Mouse (Mus musculus): ENCODE measurements around the gene Ajm1. TPM values are rescaled to one million over a fixed set of nuclear protein-coding genes. Genes with fewer than 3 reads are reported as not detected.

Ajm1 gene
- polyA plus RNA-seq (2017; shearing (Covaris generic)), result 1.1 TPM

GRCm38 (mm10) chr2:25581294-25581864 is at the start of gene Ajm1:
TSS of gene Ajm1 (minus strand) at chr2:25581757.

DNA sequence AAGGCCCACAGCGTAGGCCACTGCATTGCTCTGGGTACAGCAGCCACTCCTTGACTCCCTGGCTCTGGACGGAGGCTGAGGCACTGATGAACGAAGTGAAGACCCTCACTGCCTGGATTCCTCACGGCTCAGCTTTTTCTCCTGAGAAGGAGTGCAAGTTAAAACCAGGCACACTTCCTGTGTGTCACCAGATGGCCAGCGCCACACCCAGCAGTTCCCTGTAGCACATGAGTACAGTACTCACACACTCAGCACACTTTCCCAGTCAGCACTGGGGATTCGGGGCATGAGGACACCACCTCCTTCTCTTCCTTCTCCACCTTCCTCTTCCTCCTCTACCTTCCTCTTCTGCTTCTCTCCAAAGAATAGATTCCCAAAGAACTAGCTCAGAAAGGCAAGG is 46.3 kb upstream of the Ajm1 start, which contains the start of gene Fcna:
TSS of gene Fcna (minus strand) at position 220 of the 400 bp plus-strand sequence.

DNA sequence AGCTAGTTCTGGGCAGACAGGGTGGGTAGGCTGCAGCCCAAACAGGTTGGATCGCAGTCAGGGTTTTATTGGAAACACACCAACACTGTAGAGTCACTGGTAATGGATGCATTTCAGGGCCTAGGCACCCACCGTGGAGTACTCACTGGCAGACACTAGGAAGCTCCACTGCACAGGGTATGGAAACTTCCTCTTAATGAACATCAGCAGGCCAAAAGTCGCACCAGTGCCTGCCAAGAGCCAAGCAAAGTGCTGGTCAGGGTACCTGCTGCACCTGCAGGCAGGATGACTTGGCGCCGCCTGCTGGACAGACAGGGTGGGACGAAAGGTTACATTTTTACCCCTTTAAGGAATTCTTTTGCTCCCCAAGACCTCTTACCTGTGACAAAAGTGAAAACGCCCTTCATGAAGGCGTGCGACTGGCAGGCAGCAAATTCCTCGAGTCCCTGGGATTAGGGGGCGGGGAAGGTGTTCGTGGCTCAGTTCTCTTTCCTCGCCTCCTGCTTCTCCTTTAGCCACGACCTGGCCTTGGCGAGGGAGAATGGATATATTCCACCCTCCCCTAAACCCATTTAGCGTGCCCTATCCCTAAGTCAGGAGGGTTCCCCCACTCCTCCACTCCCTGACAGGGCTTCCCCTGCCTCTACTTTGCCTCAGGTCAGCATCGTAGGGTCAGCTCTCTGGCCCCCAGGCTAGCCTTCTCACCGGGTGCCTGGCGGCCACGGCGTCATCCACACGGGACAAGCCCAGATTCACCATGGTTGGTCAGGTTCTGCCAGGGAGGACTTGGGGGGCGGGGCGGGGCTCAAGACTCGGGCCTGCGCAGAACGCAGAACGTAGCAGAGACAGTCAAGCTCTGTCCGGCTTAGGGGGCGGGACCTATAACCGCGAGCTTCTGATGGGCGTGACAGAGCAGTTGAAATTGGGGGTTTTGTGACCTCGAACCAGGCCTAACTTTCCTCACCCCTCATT is 40.0 kb upstream of the Ajm1 start, which contains the start of gene Tmem141:
TSS of gene Tmem141 (minus strand) at position 777 of the 972 bp plus-strand sequence.

GRCm38 (mm10) chr2:25617578-25617977 is 36.0 kb upstream of the Ajm1 start, which contains the start of gene Ccdc183:
TSS of gene Ccdc183 (minus strand) at chr2:25617678.

GRCm38 (mm10) chr2:25607761-25608622 is 26.4 kb upstream of the Ajm1 start, which contains the start of gene Rabl6:
TSS of gene Rabl6 (minus strand) at chr2:25608521.

GRCm38 (mm10) chr2:25574579-25575431 is 6.8 kb downstream of the Ajm1 start, which contains the start of the genes Mamdc4 and Phpt1:
TSS of gene Mamdc4 (minus strand) at chr2:25574845.
TSS of gene Phpt1 (minus strand) at chr2:25575224.

GRCm38 (mm10) chr2:25557221-25557963 is 24.2 kb downstream of the Ajm1 start, which contains the start of gene Edf1:
TSS of gene Edf1 (plus strand) at chr2:25557847.

DNA sequence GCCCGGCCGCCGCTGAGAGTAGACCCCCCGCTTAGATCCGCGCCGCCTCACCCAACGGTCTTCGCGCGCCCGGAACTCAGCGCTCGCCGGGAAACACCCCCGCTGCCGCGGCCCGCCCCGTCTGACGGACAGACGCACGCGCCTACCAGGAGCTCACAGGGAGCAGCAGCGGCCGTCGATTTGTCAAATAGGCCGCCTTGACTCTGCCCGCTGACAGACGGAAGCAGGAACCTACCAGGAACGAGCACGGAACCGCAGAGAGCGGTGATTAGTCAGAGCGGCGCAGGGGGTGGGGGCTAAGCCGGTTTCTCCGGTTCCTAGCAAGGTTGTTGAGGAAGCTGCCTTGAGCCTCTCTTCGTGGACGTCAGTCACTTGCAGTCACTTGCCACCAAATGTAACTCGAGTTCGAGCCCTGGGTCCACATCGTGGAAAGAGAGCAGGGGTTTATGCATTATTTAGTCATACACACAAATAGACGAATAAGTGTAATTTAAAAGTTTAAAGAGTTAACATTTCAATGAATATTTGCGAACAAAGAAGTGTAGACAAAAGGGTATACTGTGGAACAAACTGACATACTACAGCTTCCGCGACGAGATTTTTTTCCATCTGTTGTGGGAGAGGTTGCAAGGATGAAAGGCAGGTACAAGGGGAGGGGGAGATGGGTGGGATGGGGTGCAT is 34.6 kb downstream of the Ajm1 start, which contains the start of gene Traf2:
TSS of gene Traf2 (minus strand) at position 130 of the 681 bp plus-strand sequence.

Other genes starting within 250 kb of the Ajm1 start
- gene Man1b1, start 249.4 kb downstream of the Ajm1 start, polyA plus RNA-seq (2017; shearing (Covaris generic)), result 25.5 TPM
- 12.7 TPM for gene Dpp7, start 225.4 kb downstream of the Ajm1 start, polyA plus RNA-seq (2017; shearing (Covaris generic))
- 23.4 TPM for gene Uap1l1, start 216.1 kb downstream of the Ajm1 start, polyA plus RNA-seq (2017; shearing (Covaris generic))
- not detected for gene Sapcd2, start 209.4 kb downstream of the Ajm1 start, polyA plus RNA-seq (2017; shearing (Covaris generic))
- not detected for gene Entpd2, start 185.9 kb downstream of the Ajm1 start, polyA plus RNA-seq (2017; shearing (Covaris generic))
- gene Npdc1, start 182.4 kb downstream of the Ajm1 start, polyA plus RNA-seq (2017; shearing (Covaris generic)), result 2.1 TPM
- 0.26 TPM for gene Fut7, start 158.5 kb downstream of the Ajm1 start, polyA plus RNA-seq (2017; shearing (Covaris generic))
- gene Abca2, start 153.1 kb downstream of the Ajm1 start, polyA plus RNA-seq (2017; shearing (Covaris generic)), result 51.3 TPM
- 1.0 TPM for gene Clic3, start 124.9 kb downstream of the Ajm1 start, polyA plus RNA-seq (2017; shearing (Covaris generic))
- gene Paxx, start 120.7 kb downstream of the Ajm1 start, polyA plus RNA-seq (2017; shearing (Covaris generic)), result 50.2 TPM
- gene Ptgds, start 111.7 kb downstream of the Ajm1 start, polyA plus RNA-seq (2017; shearing (Covaris generic)), result not detected
- not detected for gene Lcn12, start 87.8 kb downstream of the Ajm1 start, polyA plus RNA-seq (2017; shearing (Covaris generic))
- 71.7 TPM for gene Fbxw5, start 81.0 kb downstream of the Ajm1 start, polyA plus RNA-seq (2017; shearing (Covaris generic))
- gene C8g, start 80.0 kb downstream of the Ajm1 start, polyA plus RNA-seq (2017; shearing (Covaris generic)), result 4.6 TPM
- gene Traf2, start 34.8 kb downstream of the Ajm1 start, polyA plus RNA-seq (2017; shearing (Covaris generic)), result 81.5 TPM
- 237 TPM for gene Edf1, start 23.9 kb downstream of the Ajm1 start, polyA plus RNA-seq (2017; shearing (Covaris generic))
- 1.4 TPM for gene Mamdc4, start 6.9 kb downstream of the Ajm1 start, polyA plus RNA-seq (2017; shearing (Covaris generic))
- 49.8 TPM for gene Phpt1, start 6.5 kb downstream of the Ajm1 start, polyA plus RNA-seq (2017; shearing (Covaris generic))
- 33.1 TPM for gene Rabl6, start 26.8 kb upstream of the Ajm1 start, polyA plus RNA-seq (2017; shearing (Covaris generic))
- gene Ccdc183, start 35.9 kb upstream of the Ajm1 start, polyA plus RNA-seq (2017; shearing (Covaris generic)), result 0.22 TPM
- gene Tmem141, start 40.2 kb upstream of the Ajm1 start, polyA plus RNA-seq (2017; shearing (Covaris generic)), result 4.9 TPM
- gene Fcna, start 46.3 kb upstream of the Ajm1 start, polyA plus RNA-seq (2017; shearing (Covaris generic)), result not detected
- not detected for gene Lcn8, start 71.4 kb upstream of the Ajm1 start, polyA plus RNA-seq (2017; shearing (Covaris generic))
- not detected for gene Lcn5, start 76.2 kb upstream of the Ajm1 start, polyA plus RNA-seq (2017; shearing (Covaris generic))
- not detected for gene Lcn6, start 95.0 kb upstream of the Ajm1 start, polyA plus RNA-seq (2017; shearing (Covaris generic))
- 0.46 TPM for gene Lcn10, start 101.0 kb upstream of the Ajm1 start, polyA plus RNA-seq (2017; shearing (Covaris generic))
- gene Obp2a, start 118.3 kb upstream of the Ajm1 start, polyA plus RNA-seq (2017; shearing (Covaris generic)), result not detected
- 23.6 TPM for gene Bmyc, start 125.0 kb upstream of the Ajm1 start, polyA plus RNA-seq (2017; shearing (Covaris generic))
- not detected for gene Obp2b, start 155.3 kb upstream of the Ajm1 start, polyA plus RNA-seq (2017; shearing (Covaris generic))
- not detected for gene Lcn3, start 183.8 kb upstream of the Ajm1 start, polyA plus RNA-seq (2017; shearing (Covaris generic))
- not detected for gene Lcn11, start 195.3 kb upstream of the Ajm1 start, polyA plus RNA-seq (2017; shearing (Covaris generic))
- not detected for gene Gm13539, start 200.5 kb upstream of the Ajm1 start, polyA plus RNA-seq (2017; shearing (Covaris generic))
- gene Glt6d1, start 234.1 kb upstream of the Ajm1 start, polyA plus RNA-seq (2017; shearing (Covaris generic)), result 0.73 TPM
- gene Lcn9, start 241.4 kb upstream of the Ajm1 start, polyA plus RNA-seq (2017; shearing (Covaris generic)), result not detected